Mouse (Mus musculus) limb, embryonic 11.5 days (tissue): ENCODE results near the gene Fam193a. TPM values are rescaled to one million over a fixed set of nuclear protein-coding genes. Genes with fewer than 3 reads are reported as not detected.
A peak's percentile ranks its signal among the peaks of the same experiment; 100 is the strongest.

Experiments
- ATAC-seq: fragments of 200-750 bp; cut with Nextera tagmentation; 2 replicates; pipeline ENCODE4 v1.8.0; 2017; ENCODE audit warnings: low read depth; ENCODE audit not compliant: insufficient number of reproducible peaks, low FRiP score, low TSS enrichment
- DNase-seq: peaks from one replicate; pipeline ENCODE4 v3.0.0-alpha.2; 2015; ENCODE audit warnings: low spot score
- H3K27ac ChIP-seq: fragments of 300-500 bp; sonication (generic); replicated peaks from 2 replicates; pipeline ENCODE4 v1.5.1; 2014; ENCODE audit warnings: low read depth, mild to moderate bottlenecking, low read length
- H3K27me3 ChIP-seq: fragments of 300-500 bp; sonication (generic); 2 replicates; pipeline ENCODE4 v1.6.1; 2014; ENCODE audit warnings: mild to moderate bottlenecking, low read length, mixed read lengths; ENCODE audit not compliant: control insufficient read depth, insufficient read depth
- H3K36me3 ChIP-seq: fragments of 300-500 bp; sonication (generic); 2 replicates; pipeline ENCODE4 v1.6.1; 2014; ENCODE audit warnings: mild to moderate bottlenecking, low read length, moderate library complexity, mixed read lengths; ENCODE audit not compliant: control insufficient read depth, insufficient read depth
- H3K4me1 ChIP-seq: fragments of 300-500 bp; sonication (generic); 2 replicates; pipeline ENCODE4 v1.6.1; 2014; ENCODE audit warnings: low read length, mixed read lengths; ENCODE audit not compliant: control insufficient read depth, insufficient read depth
- H3K4me2 ChIP-seq: fragments of 300-500 bp; sonication (generic); 2 replicates; pipeline ENCODE4 v1.6.1; 2014; ENCODE audit warnings: low read depth, mild to moderate bottlenecking, moderate library complexity; ENCODE audit not compliant: severe bottlenecking
- H3K4me3 ChIP-seq: fragments of 300-500 bp; sonication (generic); 2 replicates; pipeline ENCODE4 v1.5.1; 2014; ENCODE audit warnings: low read depth, low read length
- H3K9ac ChIP-seq: fragments of 300-500 bp; sonication (generic); 2 replicates; pipeline ENCODE4 v1.6.1; 2014; ENCODE audit warnings: mild to moderate bottlenecking, low read length
- H3K9me3 ChIP-seq: fragments of 300-500 bp; sonication (generic); 2 replicates; pipeline ENCODE4 v1.6.1; 2016; ENCODE audit warnings: low read length; ENCODE audit not compliant: control insufficient read depth
- WGBS: fragments of 180-500 bp; shearing (Covaris S2); extraction: QIAGEN DNeasy Blood & Tissue Kit; methylation state at CpG from one replicate; pipeline ENCODE4 v1.1.7; 2014; 5-methylcytosine and 5-hydroxymethylcytosine counted together
- polyA plus RNA-seq: library from polyadenylated mRNA; unstranded; fragments of >200 nt; fragmentation: Nextera tagmentation; extraction: Ambion mirVana; gene quantifications from 2 replicates; pipeline ENCODE4 v1.2.1, GENCODE M21; 2014

Fam193a gene
- polyA plus RNA-seq, 1 experiment from 2014 or later, result 15.3 TPM

DNA sequence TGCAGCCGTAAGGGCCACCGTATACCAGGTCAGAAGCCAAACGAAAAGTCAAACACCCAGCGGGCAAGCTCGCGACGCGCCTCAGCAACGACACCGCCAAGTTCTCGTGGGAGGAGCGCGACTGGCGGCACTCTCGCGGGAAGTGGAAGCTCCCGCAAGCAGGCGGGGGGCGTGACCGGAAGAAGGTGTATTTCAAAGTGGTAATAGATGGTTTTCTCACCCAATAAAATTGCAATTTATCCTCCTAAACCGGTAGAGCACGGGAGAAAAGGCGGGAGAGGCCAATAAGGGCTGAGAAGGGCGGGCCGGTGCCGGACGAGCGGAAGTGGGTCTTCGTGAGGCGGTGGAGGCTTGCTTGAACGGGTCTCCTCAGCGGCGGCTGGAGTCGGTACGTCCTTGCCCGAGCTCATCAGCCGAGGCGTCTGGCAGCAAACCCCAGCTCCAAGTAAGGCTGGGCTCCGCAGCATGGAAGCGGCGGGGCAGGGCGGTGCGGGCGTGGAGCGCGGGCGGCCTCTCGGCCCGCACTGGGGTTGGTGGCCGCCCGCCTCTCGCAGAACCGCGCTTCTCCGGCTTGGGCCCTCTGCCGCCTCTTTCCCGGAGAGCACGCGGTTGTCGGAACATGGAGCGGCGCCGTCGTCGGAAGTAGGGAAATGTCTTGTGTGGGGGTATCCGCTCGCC lies 33.5 kb upstream of the Fam193a start, which contains the start of gene Rnf4:
Gene Rnf4, plus strand, starts transcription at position 193 of the 678 bp plus-strand sequence.
- Histone ChIP-seq H3K4me1 (0 out of 2 replicates have a peak, but pooled peaks cover 7% of the 10 kb centered on the region), H3K4me2 (peak within 1 kb of the TSS; percentile 85), H3K27me3 (no peaks in the 10 kb centered on the region), H3K4me3 (peak within 1 kb of the TSS; percentile 97), H3K9ac (peak within 1 kb of the TSS; percentile 99), H3K36me3 (no peaks in the 10 kb centered on the region), H3K9me3 (no peaks in the 10 kb centered on the region), H3K27ac (peak within 1 kb of the TSS; percentile 93)
- 0% methylated on average over 66 of the region's 67 CpGs for WGBS
- ATAC-seq, result peak; percentile 92
- DNase-seq, result peak; percentile 99

- WGBS, result under 1% methylated on average over 42 of the region's 42 CpGs
- ATAC-seq, result peak; percentile 32; the same call in 1 of the 2 replicates
These were observed 32.8 kb upstream of the Fam193a start for GRCm38 (mm10) chr5:34336775-34337450.

DNA sequence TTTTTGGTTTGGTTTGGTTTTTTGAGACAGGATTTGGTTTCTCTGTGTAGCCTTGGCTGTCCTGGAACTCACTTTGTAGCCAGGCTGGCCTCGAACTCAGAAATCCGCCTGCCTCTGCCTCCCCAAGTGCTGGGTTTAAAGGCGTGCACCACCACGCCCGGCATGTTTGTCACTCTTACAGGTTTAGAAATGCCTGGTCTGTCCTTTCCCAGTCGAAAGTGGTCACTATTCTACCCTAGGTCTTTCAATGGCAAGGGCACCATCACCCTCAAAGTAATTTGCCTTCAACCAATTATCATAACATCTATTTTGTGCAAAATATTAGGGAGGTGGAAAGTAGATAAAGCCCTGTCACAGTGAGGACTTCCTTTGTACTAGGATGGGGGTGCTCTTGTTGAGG lies 29.5 kb upstream of the Fam193a start:
- H3K4me3 ChIP-seq, result no peak overlapping the region
- 0 out of 2 replicates have a peak, but pooled peaks cover 7% of the 10 kb centered on the region for H3K4me1 ChIP-seq
- H3K9ac ChIP-seq, result no peak overlapping the region
- no peak overlapping the region for H3K27ac ChIP-seq
- H3K9me3 ChIP-seq, result no peaks in the 10 kb centered on the region
- ATAC-seq, result no peak
- 97% methylated on average over 6 of the region's 6 CpGs for WGBS
- DNase-seq, result no peak
- H3K36me3 ChIP-seq, result peaks cover 4% of the 10 kb centered on the region; the same call in 1 of the 2 replicates
- H3K4me2 ChIP-seq, result no peak overlapping the region
- no peaks in the 10 kb centered on the region for H3K27me3 ChIP-seq

More at GRCm38 (mm10) chr5:34336775-34337450, 32.8 kb upstream of the Fam193a start:
- Histone ChIP-seq H3K4me3 (peak overlapping the region; percentile 97), H3K27me3 (no peaks in the 10 kb centered on the region), H3K9me3 (no peaks in the 10 kb centered on the region), H3K36me3 (no peaks in the 10 kb centered on the region), H3K4me1 (0 out of 2 replicates have a peak, but pooled peaks cover 7% of the 10 kb centered on the region), H3K9ac (peak overlapping the region; percentile 99), H3K4me2 (peak overlapping the region; percentile 81), H3K27ac (peak overlapping the region; percentile 93)
- DNase-seq, result peak; percentile 79

DNA sequence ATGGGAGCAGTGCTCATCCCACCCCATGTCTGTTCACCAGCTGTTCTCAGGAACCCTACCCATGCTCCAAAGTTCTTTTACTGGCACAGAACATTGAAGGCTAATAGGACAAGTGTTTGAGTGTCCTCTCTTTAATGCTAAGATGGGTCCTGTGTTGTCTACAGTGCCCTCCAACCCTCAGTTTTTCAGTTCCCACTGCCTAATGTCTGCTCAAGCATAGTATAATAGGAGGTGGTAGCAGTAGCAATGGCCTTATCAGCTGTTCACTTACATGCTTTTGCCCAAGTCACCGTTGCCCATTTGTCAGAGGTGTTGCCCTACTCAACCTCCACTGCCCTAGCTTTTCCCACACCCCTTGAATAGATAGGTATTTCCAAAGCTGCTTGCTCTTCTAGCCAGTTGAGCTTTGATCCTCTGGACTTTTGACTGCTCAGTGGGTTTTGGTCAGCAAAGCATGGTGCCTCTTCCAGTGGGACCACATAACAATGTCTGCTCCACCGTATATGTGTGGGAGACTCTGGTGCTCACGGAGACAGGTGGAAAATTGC lies 17.6 kb upstream of the Fam193a start:
- Histone ChIP-seq H3K9me3 (no peaks in the 10 kb centered on the region), H3K9ac (no peak overlapping the region), H3K4me3 (no peak overlapping the region), H3K27ac (no peak overlapping the region), H3K4me1 (no peaks in the 10 kb centered on the region), H3K4me2 (no peak overlapping the region), H3K36me3 (peaks cover 38% of the 10 kb centered on the region), H3K27me3 (no peaks in the 10 kb centered on the region)
- DNase-seq (no peak), ATAC-seq (no peak)
- WGBS, result 95% methylated on average over 3 of the region's 3 CpGs

- Histone ChIP-seq H3K9me3 (no peaks in the 10 kb centered on the region), H3K9ac (no peak overlapping the region), H3K4me2 (no peak overlapping the region), H3K27me3 (no peaks in the 10 kb centered on the region), H3K27ac (no peak overlapping the region), H3K4me1 (no peaks in the 10 kb centered on the region), H3K36me3 (peaks cover 2% of the 10 kb centered on the region; the same call in 1 of the 2 replicates), H3K4me3 (no peak overlapping the region)
- DNase-seq, result no peak
- no peak for ATAC-seq
- 93% methylated on average over 3 of the region's 3 CpGs for WGBS
These were observed 9.5 kb upstream of the Fam193a start for GRCm38 (mm10) chr5:34360261-34360660.

DNA sequence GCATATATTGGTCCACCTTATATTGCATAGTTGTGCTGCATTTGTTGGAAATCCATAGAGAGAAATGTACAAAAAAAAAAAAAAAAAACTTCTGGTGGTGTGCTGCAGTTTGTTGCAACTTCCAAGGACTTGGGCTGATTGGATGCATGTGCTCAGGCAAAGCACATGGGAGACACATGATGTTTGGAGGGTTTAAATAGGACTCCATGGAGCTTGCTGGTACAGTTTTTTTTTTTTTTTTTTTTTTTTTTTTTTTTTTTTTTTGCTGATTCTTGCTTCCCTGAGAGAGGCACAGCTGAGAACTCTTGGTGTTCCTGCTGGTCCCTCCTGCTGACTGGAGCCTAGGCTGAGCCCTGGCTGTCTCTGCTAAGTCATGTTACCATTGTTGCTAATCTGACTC lies 6.6 kb upstream of the Fam193a start:
- Histone ChIP-seq H3K36me3 (peaks cover 2% of the 10 kb centered on the region; the same call in 1 of the 2 replicates), H3K9ac (no peak overlapping the region)
- ATAC-seq, result no peak

GRCm38 (mm10) chr5:34368551-34369290 lies 1.0 kb upstream of the Fam193a start:
- Histone ChIP-seq H3K4me3 (peak overlapping the region; percentile 79), H3K27me3 (no peaks in the 10 kb centered on the region), H3K9ac (peak overlapping the region; percentile 68), H3K27ac (no peak overlapping the region; the same call in 1 of the 2 replicates), H3K4me1 (0 out of 2 replicates have a peak, but pooled peaks cover 7% of the 10 kb centered on the region), H3K4me2 (peak overlapping the region; percentile 67), H3K9me3 (no peaks in the 10 kb centered on the region), H3K36me3 (no peaks in the 10 kb centered on the region)
- ATAC-seq (no peak), DNase-seq (no peak)
- WGBS, result 70% methylated on average over 7 of the region's 7 CpGs

More for the DNA sequence above, 6.6 kb upstream of the Fam193a start:
- H3K27me3 ChIP-seq, result no peaks in the 10 kb centered on the region
- no peak overlapping the region for H3K27ac ChIP-seq
- no peaks in the 10 kb centered on the region for H3K9me3 ChIP-seq
- H3K4me2 ChIP-seq, result no peak overlapping the region
- no peak overlapping the region for H3K4me3 ChIP-seq
- no peaks in the 10 kb centered on the region for H3K4me1 ChIP-seq
- no peak for DNase-seq
